ENCODE assay signal across 8 mouse cellular contexts in the genomic region with DNA sequence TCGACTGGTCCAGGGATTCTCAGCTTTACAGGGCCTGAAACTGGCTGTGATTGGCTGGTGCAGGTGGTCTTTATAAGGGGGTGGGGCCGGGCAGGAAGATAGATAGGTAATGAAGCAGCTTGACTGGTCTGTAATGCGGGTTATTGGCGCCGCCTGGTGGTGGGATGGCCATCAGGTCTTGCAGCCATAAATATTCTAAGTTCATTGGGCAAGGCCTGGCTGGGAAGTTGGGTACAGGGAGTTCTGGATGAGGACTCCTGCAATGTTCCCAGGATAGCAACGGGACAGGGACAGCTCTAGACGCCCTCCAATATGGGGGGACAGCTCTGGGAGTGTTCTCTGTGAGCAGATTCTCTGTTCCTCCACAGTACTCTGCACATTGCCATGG. TPM values are rescaled to one million over a fixed set of nuclear protein-coding genes. Genes with fewer than 3 reads are reported as not detected.
DNase-seq lines count a peak whose midpoint lies in the region; ATAC-seq and TF ChIP-seq lines count a peak whose summit lies in the region.

No protein-coding gene starts in this region.

- no peak for TF ChIP-seq POLR2A in CH12.LX (IDR thresholded peaks at IDR 0.05; ENCODE audit: low read depth, low read length)

- H3K27ac ChIP-seq in CH12.LX (ENCODE audit: insufficient read depth, low read depth): no peak overlapping the region
- H3K27ac ChIP-seq in forebrain, embryonic 13.5 days: no peak overlapping the region
- no peak overlapping the region for H3K27ac ChIP-seq in liver, postnatal 0 days (ENCODE audit: low read depth)
- no peak overlapping the region for H3K27ac ChIP-seq in neural tube, embryonic 15.5 days (replicated peaks)

- 2% methylated on average over 7 of the region's 7 CpGs for WGBS in forebrain, embryonic 13.5 days
- under 1% methylated on average over 7 of the region's 7 CpGs for WGBS in liver, postnatal 0 days (ENCODE audit: insufficient replicate concordance)
- 2% methylated on average over 7 of the region's 7 CpGs for WGBS in neural tube, embryonic 15.5 days

- H3K79me2 ChIP-seq in CH12.LX (replicated peaks; ENCODE audit: control insufficient read depth, extremely low read depth, insufficient read depth, poor library complexity, severe bottlenecking): no peaks in the 10 kb centered on the region

- peak; percentile 83 to 94; a peak in 3 of 4 replicates for TF ChIP-seq CTCF in CH12.LX (conservative IDR thresholded peaks at IDR 0.05 in 1 of 2, IDR thresholded peaks at IDR 0.05 in 1 of 2; ENCODE audit: low read depth in 2 of 2, low read length in 2 of 2)
- peak; percentile 89 for TF ChIP-seq CTCF in liver, postnatal 0 days (IDR thresholded peaks at IDR 0.05; ENCODE audit: low read depth)

- peak; percentile 94 for TF ChIP-seq RAD21 in CH12.LX (IDR thresholded peaks at IDR 0.05; ENCODE audit: low read depth, low read length)

- H3K36me3 ChIP-seq in CH12.LX (replicated peaks in 1 of 2; ENCODE audit: control insufficient read depth in 1 of 2, insufficient read depth in 1 of 2, low read length in 1 of 2): peaks cover 3 to 19% of the 10 kb centered on the region in 2 experiments
- peaks cover 5% of the 10 kb centered on the region for H3K36me3 ChIP-seq in forebrain, embryonic 13.5 days (ENCODE audit: poor library complexity, severe bottlenecking)
- no peaks in the 10 kb centered on the region for H3K36me3 ChIP-seq in liver, postnatal 0 days (replicated peaks; ENCODE audit: insufficient read depth, low read length)
- peaks cover 4% of the 10 kb centered on the region; the same call in 1 of the 2 replicates for H3K36me3 ChIP-seq in neural tube, embryonic 15.5 days

- H3K4me2 ChIP-seq in CH12.LX (ENCODE audit: insufficient read depth, low read depth, poor library complexity, severe bottlenecking): peak overlapping the region; percentile 41; the same call in 1 of the 2 replicates
- peak overlapping the region; percentile 54 for H3K4me2 ChIP-seq in forebrain, embryonic 13.5 days
- no peak overlapping the region for H3K4me2 ChIP-seq in liver, postnatal 0 days (ENCODE audit: low read depth, low read length)
- H3K4me2 ChIP-seq in neural tube, embryonic 15.5 days: peak overlapping the region; percentile 54

- dilution Hi-C loops in CH12.LX (cut with MboI; ENCODE audit: extremely low pct_ligation_motif_present, extremely low pct_unique_long_range_greater_than_20kb, low sequenced_read_pairs): no loop called here

- H3K4me3 ChIP-seq in CH12.LX (replicated peaks in 1 of 3; ENCODE audit: low read depth in 2 of 3, low read length in 2 of 3, poor library complexity in 1 of 3): no peak overlapping the region
- peak overlapping the region; percentile 24 for H3K4me3 ChIP-seq in forebrain, embryonic 13.5 days
- H3K4me3 ChIP-seq in liver, postnatal 0 days (ENCODE audit: low read depth, low read length): no peak overlapping the region
- H3K4me3 ChIP-seq in neural tube, embryonic 15.5 days (replicated peaks): peak overlapping the region; percentile 25

- peak; percentile 81 for DNase-seq in CH12.LX (ENCODE audit: extremely low read depth)
- peak; percentile 69 for DNase-seq in c-Kit-positive CD71-positive TER-119-negative erythroid progenitor cells, embryonic 14.5 days (ENCODE audit: low read depth)
- DNase-seq in heart, postnatal 10 days: peak; percentile 87 to 92
- DNase-seq in kidney, postnatal 4 days: peak; percentile 94
- DNase-seq in liver, postnatal 0 days: peak; percentile 89
- DNase-seq in testis, postnatal 10 days (ENCODE audit: low spot score): peak; percentile 94

- intact Hi-C loops in heart, postnatal 10 days (cut with DNase I): loop anchor here (1.0 kb wide), 3 partner anchors 32 to 129 kb away; no protein-coding TSS in a partner anchor

- H3K4me1 ChIP-seq in CH12.LX (ENCODE audit: control insufficient read depth in 1 of 2, insufficient read depth in 2 of 2): peaks cover 0 to 4% of the 10 kb centered on the region in 2 experiments; a peak in 3 of 4 replicates
- H3K4me1 ChIP-seq in forebrain, embryonic 13.5 days: peaks cover 4% of the 10 kb centered on the region
- H3K4me1 ChIP-seq in liver, postnatal 0 days (ENCODE audit: insufficient read depth): peaks cover 4% of the 10 kb centered on the region
- H3K4me1 ChIP-seq in neural tube, embryonic 15.5 days: peaks cover 11% of the 10 kb centered on the region; the same call in 1 of the 2 replicates

- in situ Hi-C loops in CH12.LX (cut with MboI; ENCODE audit: low pct_ligation_motif_present, low pct_unique_long_range_greater_than_20kb, low sequenced_read_pairs): loop anchor here (5.0 kb wide), 1 partner anchor 38 kb away; no protein-coding TSS in a partner anchor

- H3K9me3 ChIP-seq in CH12.LX (replicated peaks; ENCODE audit: low read length): peaks cover 8% of the 10 kb centered on the region
- peaks cover 8% of the 10 kb centered on the region; the same call in 1 of the 2 replicates for H3K9me3 ChIP-seq in forebrain, embryonic 13.5 days (replicated peaks)
- peaks cover 5% of the 10 kb centered on the region; the same call in 1 of the 2 replicates for H3K9me3 ChIP-seq in liver, postnatal 0 days (ENCODE audit: low read length)
- no peaks in the 10 kb centered on the region for H3K9me3 ChIP-seq in neural tube, embryonic 15.5 days (replicated peaks)

- peak; percentile 85 for ATAC-seq in forebrain, embryonic 13.5 days
- ATAC-seq in liver, postnatal 0 days: peak; percentile 71
- ATAC-seq in neural tube, embryonic 15.5 days (ENCODE audit: low FRiP score): peak; percentile 86; the same call in 1 of the 2 replicates

- H3K9ac ChIP-seq in CH12.LX (ENCODE audit: insufficient read depth, low read depth): no peak overlapping the region
- H3K9ac ChIP-seq in forebrain, embryonic 13.5 days: 0 out of 2 replicates have a peak overlapping the region, but pooled peaks have one; percentile 37
- H3K9ac ChIP-seq in liver, postnatal 0 days (replicated peaks): no peak overlapping the region
- H3K9ac ChIP-seq in neural tube, embryonic 15.5 days (replicated peaks): 0 out of 2 replicates have a peak overlapping the region, but pooled peaks have one; percentile 4

- no peak for TF ChIP-seq EP300 in CH12.LX (IDR thresholded peaks at IDR 0.05; ENCODE audit: low read length)
- TF ChIP-seq EP300 in liver, postnatal 0 days (IDR thresholded peaks at IDR 0.05; ENCODE audit: low read depth): no peak

- no peaks in the 10 kb centered on the region for H3K27me3 ChIP-seq in CH12.LX (replicated peaks)
- H3K27me3 ChIP-seq in forebrain, embryonic 13.5 days: peaks cover 6% of the 10 kb centered on the region; the same call in 1 of the 2 replicates
- H3K27me3 ChIP-seq in liver, postnatal 0 days (ENCODE audit: insufficient read depth, low read length): no peaks in the 10 kb centered on the region
- 0 out of 2 replicates have a peak, but pooled peaks cover 3% of the 10 kb centered on the region for H3K27me3 ChIP-seq in neural tube, embryonic 15.5 days (replicated peaks)

TF ChIP-seq in CH12.LX, 34 proteins besides CTCF, POLR2A, EP300 and RAD21 (continues in another document):
- TF ChIP-seq HCFC1 (IDR thresholded peaks at IDR 0.05; ENCODE audit: low read depth, low read length) (0 out of 2 replicates have a peak, but pooled peaks have one; percentile 35), NELFE (IDR thresholded peaks at IDR 0.05; ENCODE audit: low read depth, low read length) (peak; percentile 30; the same call in 1 of the 2 replicates), SIN3A (IDR thresholded peaks at IDR 0.05; ENCODE audit: low read length) (no peak)

RNA-seq across cellular contexts. Expression of a gene that starts 11.6 kb away (rescaled TPM):
- total RNA-seq in CH12.LX (2012; rRNA removed): 68.5 and 74.0 TPM in 2 replicates
- total RNA-seq in CH12.LX (2014; rRNA removed): 57.3 and 59.7 TPM in 2 replicates
- polyA plus RNA-seq in CH12.LX (2012; ENCODE audit: insufficient read length, low read depth): 52.0 and 62.4 TPM in 2 replicates
- polyA plus RNA-seq in forebrain, embryonic 13.5 days (2015; fragmentation: Nextera tagmentation; extraction: Ambion mirVana): 70.9 and 81.6 TPM in 2 replicates
- total RNA-seq in heart, postnatal 10 days (2021): 10 to 100 TPM; 17.0 to 18.9 TPM
- 31.9 and 34.3 TPM in 2 replicates for polyA plus RNA-seq in liver, postnatal 0 days (2015; fragmentation: Nextera tagmentation; extraction: Ambion mirVana)
- 75.5 and 79.8 TPM in 2 replicates for polyA plus RNA-seq in neural tube, embryonic 15.5 days (2015; fragmentation: Nextera tagmentation; extraction: Ambion mirVana)

RNA-seq across cellular contexts. Expression of a gene that starts 15.6 kb away (rescaled TPM):
- 0.08 and 0.13 TPM in 2 replicates for total RNA-seq in CH12.LX (2012; rRNA removed)
- not detected in 2 replicates for total RNA-seq in CH12.LX (2014; rRNA removed)
- 0.24 and 0.64 TPM in 2 replicates for polyA plus RNA-seq in CH12.LX (2012; ENCODE audit: insufficient read length, low read depth)
- 10.0 and 11.2 TPM in 2 replicates for polyA plus RNA-seq in forebrain, embryonic 13.5 days (2015; fragmentation: Nextera tagmentation; extraction: Ambion mirVana)
- under 1 TPM; 0.69 to 0.74 TPM for total RNA-seq in heart, postnatal 10 days (2021)
- 0.17 and 0.26 TPM in 2 replicates for polyA plus RNA-seq in liver, postnatal 0 days (2015; fragmentation: Nextera tagmentation; extraction: Ambion mirVana)
- 8.3 and 9.2 TPM in 2 replicates for polyA plus RNA-seq in neural tube, embryonic 15.5 days (2015; fragmentation: Nextera tagmentation; extraction: Ambion mirVana)

RNA-seq across cellular contexts. Expression of a gene that starts 23.3 kb away (rescaled TPM):
- not detected in 2 replicates for total RNA-seq in CH12.LX (2012; rRNA removed)
- not detected in 2 replicates for total RNA-seq in CH12.LX (2014; rRNA removed)
- polyA plus RNA-seq in CH12.LX (2012; ENCODE audit: insufficient read length, low read depth): not detected in 2 replicates
- polyA plus RNA-seq in forebrain, embryonic 13.5 days (2015; fragmentation: Nextera tagmentation; extraction: Ambion mirVana): 0.96 and 1.4 TPM in 2 replicates
- total RNA-seq in heart, postnatal 10 days (2021): 1 to 10 TPM; 1.8 to 2.1 TPM
- polyA plus RNA-seq in liver, postnatal 0 days (2015; fragmentation: Nextera tagmentation; extraction: Ambion mirVana): 0.25 and 0.26 TPM in 2 replicates
- polyA plus RNA-seq in neural tube, embryonic 15.5 days (2015; fragmentation: Nextera tagmentation; extraction: Ambion mirVana): 7.4 and 9.8 TPM in 2 replicates

RNA-seq across cellular contexts. Expression of a gene that starts 47.8 kb away (rescaled TPM):
- 72.7 and 81.1 TPM in 2 replicates for total RNA-seq in CH12.LX (2012; rRNA removed)
- total RNA-seq in CH12.LX (2014; rRNA removed): 94.8 and 100 TPM in 2 replicates
- polyA plus RNA-seq in CH12.LX (2012; ENCODE audit: insufficient read length, low read depth): 73.0 and 74.1 TPM in 2 replicates
- polyA plus RNA-seq in forebrain, embryonic 13.5 days (2015; fragmentation: Nextera tagmentation; extraction: Ambion mirVana): 141 and 143 TPM in 2 replicates
- total RNA-seq in heart, postnatal 10 days (2021): 10 to 100 TPM; 50.8 to 54.0 TPM
- polyA plus RNA-seq in liver, postnatal 0 days (2015; fragmentation: Nextera tagmentation; extraction: Ambion mirVana): 39.0 and 39.2 TPM in 2 replicates
- 175 and 188 TPM in 2 replicates for polyA plus RNA-seq in neural tube, embryonic 15.5 days (2015; fragmentation: Nextera tagmentation; extraction: Ambion mirVana)

RNA-seq across cellular contexts. Expression of a gene that starts 53.8 kb away (rescaled TPM):
- total RNA-seq in CH12.LX (2012; rRNA removed): 17.9 and 20.8 TPM in 2 replicates
- total RNA-seq in CH12.LX (2014; rRNA removed): 12.5 and 12.8 TPM in 2 replicates
- polyA plus RNA-seq in CH12.LX (2012; ENCODE audit: insufficient read length, low read depth): 62.2 and 72.2 TPM in 2 replicates
- 53.5 and 58.2 TPM in 2 replicates for polyA plus RNA-seq in forebrain, embryonic 13.5 days (2015; fragmentation: Nextera tagmentation; extraction: Ambion mirVana)
- total RNA-seq in heart, postnatal 10 days (2021): 100 to 1,000 TPM; 214 to 239 TPM
- 7.2 and 10.0 TPM in 2 replicates for polyA plus RNA-seq in liver, postnatal 0 days (2015; fragmentation: Nextera tagmentation; extraction: Ambion mirVana)
- 65.4 and 79.7 TPM in 2 replicates for polyA plus RNA-seq in neural tube, embryonic 15.5 days (2015; fragmentation: Nextera tagmentation; extraction: Ambion mirVana)

Comparison
In these comparisons a context has a peak if more than half of its experiments do, and no peak if none do; other contexts are left out.
1. H3K4me3 ChIP-seq: peak in forebrain, embryonic 13.5 days (single experiment) and neural tube, embryonic 15.5 days (single experiment); none in CH12.LX (0 of 3) and liver, postnatal 0 days (single experiment).
2. H3K9ac ChIP-seq: peak in forebrain, embryonic 13.5 days (single experiment) and neural tube, embryonic 15.5 days (single experiment); none in CH12.LX (single experiment) and liver, postnatal 0 days (single experiment).
3. Peak in every context shown above with its lines, with median percentiles within 50 percentile points of each other: DNase-seq and ATAC-seq.